Mouse (Mus musculus) ES-Bruce4 (cell line): ENCODE data around the gene Agpat4. TPM values are rescaled to one million over a fixed set of nuclear protein-coding genes. Genes with fewer than 3 reads are reported as not detected.

ENCODE experiments used
- H3K27ac ChIP-seq: 2 replicates; pipeline ENCODE4 v1.5.1; 2012; ENCODE audit warnings: low read length, inconsistent platforms; ENCODE audit not compliant: insufficient read depth
- H3K27me3 ChIP-seq: 2 replicates; pipeline ENCODE4 v1.6.1; 2012; ENCODE audit warnings: mild to moderate bottlenecking, low read length, inconsistent platforms; ENCODE audit not compliant: control insufficient read depth, poor library complexity, insufficient read depth, severe bottlenecking
- H3K36me3 ChIP-seq: 2 replicates; pipeline ENCODE4 v1.6.1; 2012; ENCODE audit warnings: inconsistent platforms, mild to moderate bottlenecking, low read length, moderate library complexity; ENCODE audit not compliant: control insufficient read depth, poor library complexity, insufficient read depth, severe bottlenecking
- H3K4me1 ChIP-seq: one replicate; pipeline ENCODE4 v1.8.1; 2011; ENCODE audit warnings: low read length; ENCODE audit not compliant: control insufficient read depth, insufficient read depth
- H3K4me3 ChIP-seq: 2 replicates; pipeline ENCODE4 v1.5.1; 2011; ENCODE audit warnings: low read depth, mild to moderate bottlenecking, low read length
- H3K9ac ChIP-seq: 2 replicates; pipeline ENCODE4 v1.6.1; 2012; ENCODE audit warnings: low read depth, mild to moderate bottlenecking, inconsistent platforms; ENCODE audit not compliant: poor library complexity, severe bottlenecking
- H3K9me3 ChIP-seq: replicated peaks from 2 replicates; pipeline ENCODE4 v1.6.1; 2012; ENCODE audit warnings: mild to moderate bottlenecking, low read length, inconsistent platforms; ENCODE audit not compliant: control insufficient read depth, poor library complexity, insufficient read depth, severe bottlenecking
- CTCF ChIP-seq: IDR thresholded peaks from one replicate; pipeline ENCODE4 v1.8.1; 2011; ENCODE audit warnings: low read depth, low read length
- EP300 ChIP-seq: IDR thresholded peaks from 2 replicates; pipeline ENCODE4 v1.6.1; 2011; ENCODE audit warnings: low read depth, low read length; ENCODE audit not compliant: insufficient read depth
- POLR2A ChIP-seq: IDR thresholded peaks from one replicate; pipeline ENCODE4 v1.8.1; 2011; ENCODE audit warnings: low read length; ENCODE audit not compliant: insufficient read depth
- polyA plus RNA-seq: library from polyadenylated mRNA; stranded (reverse); fragments of >200 nt; gene quantifications from 2 replicates; pipeline ENCODE4 v1.2.4, GENCODE M21; 2011; ENCODE audit warnings: low read depth; ENCODE audit not compliant: missing spikeins, insufficient read depth, insufficient read length

Agpat4 gene
- polyA plus RNA-seq, 1 experiment = 80.4 TPM

DNA sequence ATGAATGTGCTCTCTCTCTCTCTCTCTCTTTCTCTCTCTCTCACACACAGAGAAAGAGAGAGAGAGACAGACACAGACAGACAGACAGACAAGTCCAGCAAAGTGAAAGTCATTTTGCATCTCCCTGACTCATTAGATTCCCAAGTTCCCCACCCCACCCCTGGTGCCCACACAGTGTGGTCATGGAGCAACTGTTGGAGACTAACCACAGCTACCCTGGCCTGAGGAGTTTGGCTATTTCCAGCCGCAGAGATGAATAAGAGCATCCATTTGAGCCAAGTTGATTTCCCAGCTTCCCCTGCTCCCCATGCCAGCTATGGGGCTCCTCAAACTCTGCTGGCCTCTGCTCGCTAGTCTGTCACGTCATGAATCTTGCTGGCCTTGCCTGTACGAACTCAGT lies 91.0 kb downstream of the Agpat4 start:
- Histone ChIP-seq H3K4me1 (peaks cover 18% of the 10 kb centered on the region), H3K27ac (no peak overlapping the region)

DNA sequence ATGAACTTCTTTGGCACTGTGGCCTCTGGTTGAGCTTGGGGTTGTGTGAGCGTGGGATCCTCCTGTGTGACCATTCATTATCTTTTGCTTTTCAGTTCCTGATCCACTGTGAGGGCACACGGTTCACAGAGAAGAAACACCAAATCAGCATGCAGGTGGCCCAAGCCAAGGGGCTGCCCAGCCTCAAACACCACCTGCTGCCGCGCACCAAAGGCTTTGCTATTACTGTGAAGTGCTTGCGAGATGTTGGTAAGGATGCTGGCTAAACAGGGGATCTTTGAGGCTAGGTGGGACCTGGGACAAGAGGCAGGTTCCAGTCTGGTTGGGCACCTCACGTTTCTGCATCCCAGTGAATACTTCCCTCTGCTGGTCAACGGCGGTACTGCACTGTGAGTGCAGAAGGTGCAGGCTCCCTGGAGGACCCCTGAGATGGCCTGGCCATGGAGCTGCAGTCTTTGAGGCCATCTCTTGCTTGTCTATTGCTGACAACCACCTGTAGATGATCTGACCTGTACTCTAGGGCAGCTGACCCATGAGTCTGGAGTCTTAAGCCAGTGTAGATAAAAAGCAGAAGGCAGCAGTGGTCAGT lies 92.1 kb downstream of the Agpat4 start:
- Histone ChIP-seq H3K4me3 (no peak overlapping the region), H3K9me3 (no peaks in the 10 kb centered on the region), H3K36me3 (peaks cover 20% of the 10 kb centered on the region), H3K27ac (no peak overlapping the region), H3K4me1 (peaks cover 10% of the 10 kb centered on the region), H3K9ac (no peak overlapping the region), H3K27me3 (no peaks in the 10 kb centered on the region)
- TF ChIP-seq CTCF (peak; percentile 94), POLR2A (no peak)

More for the DNA sequence above, 91.0 kb downstream of the Agpat4 start:
- TF ChIP-seq EP300 (no peak), CTCF (no peak), POLR2A (no peak)
- no peaks in the 10 kb centered on the region for H3K9me3 ChIP-seq
- H3K4me3 ChIP-seq = no peak overlapping the region
- H3K27me3 ChIP-seq = no peaks in the 10 kb centered on the region
- H3K9ac ChIP-seq = no peak overlapping the region
- H3K36me3 ChIP-seq = peaks cover 10% of the 10 kb centered on the region

DNA sequence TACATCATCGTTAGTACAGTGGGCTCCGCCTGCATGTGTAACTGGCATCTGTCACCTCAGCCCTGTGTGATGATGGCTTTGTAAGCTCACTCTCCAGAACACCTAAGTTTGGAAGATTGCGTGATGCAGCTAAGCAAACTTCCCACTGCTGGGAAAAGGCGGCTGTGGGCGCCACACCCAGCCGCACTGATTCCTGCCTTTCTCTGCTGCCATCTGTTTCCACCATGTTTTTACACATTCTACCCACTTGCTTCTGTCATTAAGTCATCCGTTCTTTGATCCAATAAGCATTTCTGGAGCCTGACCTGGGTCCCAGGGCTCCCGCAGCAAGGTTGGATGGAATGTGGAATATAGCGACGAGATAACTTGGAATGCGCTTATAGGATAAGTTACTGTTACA lies 93.4 kb downstream of the Agpat4 start:
- no peaks in the 10 kb centered on the region for H3K27me3 ChIP-seq
- no peak overlapping the region for H3K27ac ChIP-seq
- H3K4me3 ChIP-seq = no peak overlapping the region
- TF ChIP-seq POLR2A (no peak), EP300 (no peak), CTCF (no peak)
- peaks cover 3% of the 10 kb centered on the region for H3K4me1 ChIP-seq
- no peaks in the 10 kb centered on the region for H3K9me3 ChIP-seq
- peaks cover 21% of the 10 kb centered on the region for H3K36me3 ChIP-seq
- H3K9ac ChIP-seq = no peak overlapping the region

DNA sequence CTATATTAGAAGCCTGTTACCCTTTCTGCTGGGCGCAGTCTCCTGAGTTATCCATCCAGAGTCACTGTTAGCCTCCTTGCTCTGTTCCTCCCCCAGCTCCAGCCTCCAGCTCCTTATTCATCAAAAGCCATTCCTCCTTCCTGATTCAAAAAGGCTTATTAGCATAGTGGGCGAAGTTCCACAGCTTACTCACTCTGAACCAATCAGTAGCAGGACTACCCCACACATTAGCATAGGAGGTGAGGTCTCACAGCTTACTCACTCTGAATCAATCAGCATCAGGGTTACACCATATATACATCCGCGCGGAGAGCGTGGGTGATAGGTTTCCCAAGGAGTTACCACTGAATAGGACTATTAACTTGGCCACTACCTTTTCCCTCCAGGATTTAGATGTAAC lies 93.8 kb downstream of the Agpat4 start:
- Histone ChIP-seq H3K4me1 (peaks cover 2% of the 10 kb centered on the region), H3K36me3 (peaks cover 21% of the 10 kb centered on the region), H3K27me3 (no peaks in the 10 kb centered on the region), H3K27ac (peak overlapping the region; percentile 6; the same call in 1 of the 2 replicates), H3K4me3 (no peak overlapping the region), H3K9me3 (no peaks in the 10 kb centered on the region), H3K9ac (no peak overlapping the region)
- TF ChIP-seq CTCF (no peak), POLR2A (no peak), EP300 (no peak)

DNA sequence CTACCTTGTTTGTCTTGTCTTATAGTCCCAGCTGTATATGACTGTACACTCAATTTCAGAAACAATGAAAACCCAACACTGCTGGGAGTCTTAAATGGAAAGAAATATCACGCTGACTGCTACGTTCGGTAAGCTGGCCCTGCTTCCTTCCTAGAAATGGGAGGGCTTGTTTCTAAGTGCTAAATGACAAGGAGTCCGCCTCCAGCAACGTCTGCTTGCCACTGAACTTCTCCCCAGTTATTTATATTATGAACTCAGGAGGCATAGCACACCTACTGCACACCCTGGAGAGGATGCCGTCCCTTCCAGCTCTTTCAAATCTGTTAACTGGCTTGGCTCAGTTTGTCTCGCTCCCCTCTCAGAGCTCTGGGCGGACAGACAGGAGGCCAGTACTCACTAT lies 94.9 kb downstream of the Agpat4 start:
- Histone ChIP-seq H3K27ac (no peak overlapping the region), H3K9me3 (no peaks in the 10 kb centered on the region), H3K4me1 (peaks cover 2% of the 10 kb centered on the region), H3K27me3 (no peaks in the 10 kb centered on the region), H3K4me3 (no peak overlapping the region), H3K9ac (no peak overlapping the region), H3K36me3 (peaks cover 21% of the 10 kb centered on the region)
- no peak for TF ChIP-seq CTCF
- no peak for TF ChIP-seq EP300

DNA sequence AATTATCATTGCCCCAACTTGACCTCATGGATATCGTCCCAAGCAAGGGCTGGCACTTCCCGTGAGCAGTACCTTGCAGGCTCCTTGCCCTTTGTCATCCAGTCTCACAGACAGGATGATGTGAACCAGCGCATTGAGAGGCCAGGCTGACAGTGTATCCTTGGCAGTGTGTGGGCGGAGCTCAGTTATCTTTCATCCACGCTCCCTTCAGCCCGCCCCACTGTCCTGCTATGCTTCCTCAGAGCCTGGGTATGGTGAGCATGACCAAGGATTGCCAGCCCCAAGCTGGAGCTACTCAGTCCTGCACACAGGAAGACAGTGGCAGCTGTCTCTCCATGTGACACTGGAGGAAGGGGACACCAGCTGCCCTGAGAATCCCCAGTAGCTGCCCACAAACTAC lies 97.7 kb downstream of the Agpat4 start:
- H3K27me3 ChIP-seq = no peaks in the 10 kb centered on the region
- no peak overlapping the region for H3K4me3 ChIP-seq
- TF ChIP-seq CTCF = no peak
- no peak for TF ChIP-seq POLR2A
- no peak for TF ChIP-seq EP300
- H3K27ac ChIP-seq = no peak overlapping the region
- H3K9ac ChIP-seq = no peak overlapping the region
- H3K36me3 ChIP-seq = peaks cover 22% of the 10 kb centered on the region
- peaks cover 2% of the 10 kb centered on the region for H3K4me1 ChIP-seq
- no peaks in the 10 kb centered on the region for H3K9me3 ChIP-seq
